Mouse (Mus musculus) liver, embryonic 11.5 days (tissue): ENCODE results near the gene Nrbp1. TPM values are rescaled to one million over a fixed set of nuclear protein-coding genes. Genes with fewer than 3 reads are reported as not detected.

Experiments used
- ATAC-seq: fragments of 200-750 bp; cut with Nextera tagmentation; replicated peaks from 2 replicates; pipeline ENCODE4 v1.8.0; 2017; ENCODE audit warnings: moderate number of reproducible peaks, mild to moderate bottlenecking, moderate TSS enrichment, moderate library complexity; ENCODE audit not compliant: low FRiP score
- DNase-seq: peaks from one replicate; pipeline ENCODE4 v3.0.0-alpha.2; 2017; ENCODE audit warnings: low spot score
- H3K27ac ChIP-seq: fragments of 300-500 bp; sonication (generic); 2 replicates; pipeline ENCODE4 v1.5.1; 2014; ENCODE audit warnings: mild to moderate bottlenecking, low read depth, low read length, control low read depth
- H3K27me3 ChIP-seq: fragments of 300-500 bp; sonication (generic); replicated peaks from 2 replicates; pipeline ENCODE4 v1.6.1; 2014; ENCODE audit warnings: low read length, mixed read lengths; ENCODE audit not compliant: control insufficient read depth, insufficient read depth
- H3K36me3 ChIP-seq: fragments of 300-500 bp; sonication (generic); 2 replicates; pipeline ENCODE4 v1.6.1; 2014; ENCODE audit warnings: mild to moderate bottlenecking, low read length, moderate library complexity, mixed read lengths; ENCODE audit not compliant: control insufficient read depth, insufficient read depth
- H3K4me1 ChIP-seq: fragments of 300-500 bp; sonication (generic); replicated peaks from 2 replicates; pipeline ENCODE4 v1.6.1; 2014; ENCODE audit warnings: low read length, mixed read lengths; ENCODE audit not compliant: control insufficient read depth, insufficient read depth
- H3K4me2 ChIP-seq: fragments of 300-500 bp; sonication (generic); 2 replicates; pipeline ENCODE4 v1.6.1; 2014; ENCODE audit warnings: mild to moderate bottlenecking, control low read depth, moderate library complexity
- H3K4me3 ChIP-seq: fragments of 300-500 bp; sonication (generic); 2 replicates; pipeline ENCODE4 v1.5.1; 2014; ENCODE audit warnings: low read depth, low read length, control low read depth
- H3K9ac ChIP-seq: fragments of 300-500 bp; sonication (generic); 2 replicates; pipeline ENCODE4 v1.6.1; 2014; ENCODE audit warnings: low read depth, low read length, control low read depth
- H3K9me3 ChIP-seq: fragments of 300-500 bp; sonication (generic); 2 replicates; pipeline ENCODE4 v1.6.1; 2016; ENCODE audit warnings: low read length, inconsistent platforms, mixed read lengths; ENCODE audit not compliant: control insufficient read depth
- WGBS: fragments of 180-500 bp; shearing (Covaris S2); extraction: QIAGEN DNeasy Blood & Tissue Kit; methylation state at CpG from one replicate; pipeline ENCODE4 v1.1.7; 2014; 5-methylcytosine and 5-hydroxymethylcytosine counted together
- polyA plus RNA-seq: library from polyadenylated mRNA; unstranded; fragments of >200 nt; fragmentation: Nextera tagmentation; extraction: Ambion mirVana; gene quantifications from 2 replicates; pipeline ENCODE4 v1.2.1, GENCODE M21; 2014

Nrbp1 gene
- polyA plus RNA-seq, 1 experiment from 2014 or later, result 95.6 TPM

- H3K36me3 ChIP-seq, result no peaks in the 10 kb centered on the region; the same call in 1 of the 2 replicates
- WGBS, result 11% methylated on average over 27 of the region's 29 CpGs
- H3K9me3 ChIP-seq, result no peaks in the 10 kb centered on the region
- peaks cover 15% of the 10 kb centered on the region for H3K4me1 ChIP-seq
- H3K4me3 ChIP-seq, result peak overlapping the region; percentile 71
- H3K27ac ChIP-seq, result no peak overlapping the region
- no peaks in the 10 kb centered on the region for H3K27me3 ChIP-seq
- ATAC-seq (0 out of 2 replicates have a peak, but pooled peaks have one; percentile 3), DNase-seq (peak; percentile 35)
- H3K4me2 ChIP-seq, result peak overlapping the region; percentile 97
- H3K9ac ChIP-seq, result peak overlapping the region; percentile 73
These were observed 54.4 kb downstream of the Nrbp1 start for GRCm38 (mm10) chr5:31294964-31295605.

GRCm38 (mm10) chr5:31295606-31296141, 55.0 kb downstream of the Nrbp1 start, which contains the start of gene Fndc4:
Gene Fndc4, minus strand, starts transcription at chr5:31296080.
- peak within 1 kb of the TSS; percentile 97 for H3K4me2 ChIP-seq
- no peaks in the 10 kb centered on the region; the same call in 1 of the 2 replicates for H3K36me3 ChIP-seq
- H3K4me1 ChIP-seq, result peaks cover 13% of the 10 kb centered on the region; the same call in 1 of the 2 replicates
- H3K27me3 ChIP-seq, result no peaks in the 10 kb centered on the region
- H3K27ac ChIP-seq, result 0 out of 2 replicates have a peak within 1 kb of the TSS, but pooled peaks have one; percentile 36
- peak within 1 kb of the TSS; percentile 71 for H3K4me3 ChIP-seq
- DNase-seq (peak; percentile 56), ATAC-seq (peak; percentile 22; the same call in 1 of the 2 replicates)
- peak within 1 kb of the TSS; percentile 73 for H3K9ac ChIP-seq
- WGBS, result under 1% methylated on average over 41 of the region's 46 CpGs
- no peaks in the 10 kb centered on the region for H3K9me3 ChIP-seq

GRCm38 (mm10) chr5:31297047-31297757, 56.5 kb downstream of the Nrbp1 start, which contains the start of gene Gckr:
Gene Gckr, plus strand, starts transcription at chr5:31297443.
- Histone ChIP-seq H3K4me1 (peaks cover 10% of the 10 kb centered on the region; the same call in 1 of the 2 replicates), H3K4me2 (peak within 1 kb of the TSS; percentile 28; the same call in 1 of the 2 replicates), H3K27me3 (no peaks in the 10 kb centered on the region), H3K27ac (no peak within 1 kb of the TSS), H3K9me3 (no peaks in the 10 kb centered on the region), H3K9ac (no peak within 1 kb of the TSS), H3K36me3 (no peaks in the 10 kb centered on the region; the same call in 1 of the 2 replicates), H3K4me3 (no peak within 1 kb of the TSS)
- no peak for ATAC-seq
- no peak for DNase-seq
- WGBS, result 52% methylated on average over 13 of the region's 13 CpGs

GRCm38 (mm10) chr5:31297981-31298380, 57.3 kb downstream of the Nrbp1 start:
- H3K27me3 ChIP-seq, result no peaks in the 10 kb centered on the region
- no peaks in the 10 kb centered on the region; the same call in 1 of the 2 replicates for H3K36me3 ChIP-seq
- no peak overlapping the region for H3K9ac ChIP-seq
- H3K4me1 ChIP-seq, result peaks cover 10% of the 10 kb centered on the region; the same call in 1 of the 2 replicates
- 71% methylated on average over 3 of the region's 3 CpGs for WGBS
- H3K4me2 ChIP-seq, result peak overlapping the region; percentile 28; the same call in 1 of the 2 replicates
- no peaks in the 10 kb centered on the region for H3K9me3 ChIP-seq
- ATAC-seq (no peak), DNase-seq (no peak)
- H3K4me3 ChIP-seq, result no peak overlapping the region
- H3K27ac ChIP-seq, result no peak overlapping the region

GRCm38 (mm10) chr5:31298486-31298885, 57.8 kb downstream of the Nrbp1 start:
- 35% methylated on average over 2 of the region's 2 CpGs for WGBS
- Histone ChIP-seq H3K9ac (no peak overlapping the region), H3K27me3 (no peaks in the 10 kb centered on the region), H3K36me3 (no peaks in the 10 kb centered on the region; the same call in 1 of the 2 replicates), H3K4me3 (no peak overlapping the region), H3K27ac (no peak overlapping the region), H3K4me1 (peaks cover 10% of the 10 kb centered on the region; the same call in 1 of the 2 replicates), H3K4me2 (no peak overlapping the region), H3K9me3 (no peaks in the 10 kb centered on the region)
- no peak for ATAC-seq
- DNase-seq, result no peak

Other genes starting within 250 kb of the Nrbp1 start
- gene Atraid, start 192.6 kb upstream of the Nrbp1 start, polyA plus RNA-seq, result 68.5 and 72.4 TPM in 2 replicates
- 9.3 and 10.3 TPM in 2 replicates for gene Slc5a6, start 191.9 kb upstream of the Nrbp1 start, polyA plus RNA-seq
- 65.0 and 66.0 TPM in 2 replicates for gene Cad, start 186.1 kb upstream of the Nrbp1 start, polyA plus RNA-seq
- gene Dnajc5g, start 134.6 kb upstream of the Nrbp1 start, polyA plus RNA-seq, result not detected in 2 replicates
- 1.1 and 1.4 TPM in 2 replicates for gene Slc30a3, start 132.6 kb upstream of the Nrbp1 start, polyA plus RNA-seq
- 0.43 TPM in 1 of 2 replicates, not detected in the other for gene Trim54, start 124.2 kb upstream of the Nrbp1 start, polyA plus RNA-seq
- gene Ucn, start 102.0 kb upstream of the Nrbp1 start, polyA plus RNA-seq, result not detected in 2 replicates
- 40.9 and 50.4 TPM in 2 replicates for gene Mpv17, start 86.6 kb upstream of the Nrbp1 start, polyA plus RNA-seq
- 0.64 and 1.5 TPM in 2 replicates for gene Gm29609, start 61.0 kb upstream of the Nrbp1 start, polyA plus RNA-seq
- 77.2 and 79.5 TPM in 2 replicates for gene Gtf3c2, start 60.7 kb upstream of the Nrbp1 start, polyA plus RNA-seq
- 87.6 and 94.7 TPM in 2 replicates for gene Snx17, start 47.6 kb upstream of the Nrbp1 start, polyA plus RNA-seq
- 93.2 and 98.1 TPM in 2 replicates for gene Eif2b4, start 47.4 kb upstream of the Nrbp1 start, polyA plus RNA-seq
- 4.7 and 6.2 TPM in 2 replicates for gene Zfp513, start 38.6 kb upstream of the Nrbp1 start, polyA plus RNA-seq
- gene Ppm1g, start 20.2 kb upstream of the Nrbp1 start, polyA plus RNA-seq, result 220 and 242 TPM in 2 replicates
- gene Gm9970, start 368 bp downstream of the Nrbp1 start, polyA plus RNA-seq, result 0.36 TPM in 1 of 2 replicates, not detected in the other
- gene Krtcap3, start 10.8 kb downstream of the Nrbp1 start, polyA plus RNA-seq, result 11.6 and 12.0 TPM in 2 replicates
- gene Ift172, start 50.3 kb downstream of the Nrbp1 start, polyA plus RNA-seq, result 15.3 and 17.4 TPM in 2 replicates
- 24.2 TPM in 2 replicates for gene Fndc4, start 55.2 kb downstream of the Nrbp1 start, polyA plus RNA-seq
- 11.3 and 12.1 TPM in 2 replicates for gene Gckr, start 56.6 kb downstream of the Nrbp1 start, polyA plus RNA-seq
- 39.7 and 40.9 TPM in 2 replicates for gene Zfp512, start 211.6 kb downstream of the Nrbp1 start, polyA plus RNA-seq
- 0.14 TPM in 1 of 2 replicates, not detected in the other for gene 4930548H24Rik, start 244.9 kb downstream of the Nrbp1 start, polyA plus RNA-seq